In the genomic region with DNA sequence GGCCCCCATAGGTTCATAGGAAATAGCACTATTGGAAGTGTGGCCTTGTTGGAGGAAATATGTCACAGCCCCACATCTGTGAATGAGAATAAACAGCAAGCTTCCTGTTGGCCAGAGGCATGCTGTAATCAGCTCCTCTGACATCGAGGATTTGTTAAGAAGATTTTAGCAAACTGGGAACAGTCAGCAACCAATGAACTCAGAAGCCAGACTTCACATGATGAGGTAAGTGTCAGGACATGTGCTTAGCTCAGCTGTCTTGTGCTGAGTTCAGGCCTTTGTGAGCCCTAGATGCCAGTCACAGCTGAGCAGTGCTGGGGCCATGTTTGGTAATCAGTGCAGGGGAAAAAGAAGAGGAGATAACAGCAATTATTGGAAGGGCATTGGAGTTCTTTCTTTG, we compare ENCODE assay signal across 15 mouse cellular contexts.
DNase-seq lines count a peak whose midpoint lies in the region; ATAC-seq and TF ChIP-seq lines count a peak whose summit lies in the region.
"Had no signal": no experiment of that assay in that cellular context is flagged by ENCODE, and none has a peak within 500 bp of the region (broad histone marks: within the 10 kb centered on the region; RNA-seq: fewer than 3 reads in every experiment).

No protein-coding gene starts in this region.

- H3K4me1 ChIP-seq in cortical plate, adult 2 months (ENCODE audit: control insufficient read depth, insufficient read depth, low read length) = peaks cover 19% of the 10 kb centered on the region
- H3K4me1 ChIP-seq in heart, embryonic 15.5 days (replicated peaks) = peaks cover 34% of the 10 kb centered on the region
- H3K4me1 ChIP-seq: stomach, embryonic 15.5 days had no signal

- no peak overlapping the region for H3K4me2 ChIP-seq in heart, embryonic 15.5 days
- H3K4me2 ChIP-seq: hindbrain, embryonic 12.5 days; stomach, embryonic 15.5 days had no signal

- DNase-seq in heart, adult 11 months = peak; percentile 95
- DNase-seq in heart, postnatal 36 days = no peak
- DNase-seq in 3T3-L1 (ENCODE audit: low read depth, low spot score) = peak; percentile 49
- DNase-seq in gastrocnemius, postnatal 14 days = no peak
- no peak for DNase-seq in layer of hippocampus, postnatal 25 days (ENCODE audit: extremely low spot score in 1 of 2, low spot score in 1 of 2)
- DNase-seq: cerebellum, postnatal 36 days; gastrocnemius, adult 2 months; kidney, adult 9 months; midbrain, embryonic 14.5 days; thymus, postnatal 14 days had no signal

- no peak overlapping the region for H3K9ac ChIP-seq in heart, embryonic 15.5 days
- H3K9ac ChIP-seq: hindbrain, embryonic 12.5 days; stomach, embryonic 15.5 days had no signal

- intact Hi-C loops in heart, postnatal 36 days (cut with DNase I) = no loop called here
- intact Hi-C loops in gastrocnemius, postnatal 14 days (cut with DNase I; ENCODE audit: low total_unique reads) = no loop called here

- 5% methylated on average over 1 of the region's 1 CpGs for WGBS in heart, embryonic 15.5 days

- H3K27me3 ChIP-seq in heart, embryonic 15.5 days = no peaks in the 10 kb centered on the region
- H3K27me3 ChIP-seq: hindbrain, embryonic 12.5 days; stomach, embryonic 15.5 days had no signal

- H3K4me3 ChIP-seq in cortical plate, adult 2 months (ENCODE audit: insufficient read depth, low read length) = no peak overlapping the region
- H3K4me3 ChIP-seq in heart, embryonic 15.5 days = no peak overlapping the region
- H3K4me3 ChIP-seq: gastrocnemius, adult 2 months; hindbrain, embryonic 12.5 days; stomach, embryonic 15.5 days had no signal

- H3K36me3 ChIP-seq in heart, embryonic 15.5 days = no peaks in the 10 kb centered on the region
- H3K36me3 ChIP-seq: stomach, embryonic 15.5 days had no signal

- peak; percentile 81 for ATAC-seq in heart, embryonic 15.5 days (replicated peaks; ENCODE audit: insufficient number of reproducible peaks, insufficient read depth, low FRiP score, low read depth)
- ATAC-seq in cerebellum, adult (ENCODE audit: insufficient number of reproducible peaks, low FRiP score, low TSS enrichment) = no peak

- no peaks in the 10 kb centered on the region for H3K9me3 ChIP-seq in heart, embryonic 15.5 days (replicated peaks)
- H3K9me3 ChIP-seq: hindbrain, embryonic 12.5 days; stomach, embryonic 15.5 days had no signal

- TF ChIP-seq CTCF in cortical plate, adult 2 months (IDR thresholded peaks at IDR 0.05; ENCODE audit: extremely low read depth, insufficient read depth, low read length) = no peak

- H3K27ac ChIP-seq in cortical plate, adult 2 months (ENCODE audit: insufficient read depth, low read length) = 0 out of 2 replicates have a peak overlapping the region, but pooled peaks have one; percentile 12
- peak overlapping the region; percentile 65 for H3K27ac ChIP-seq in heart, embryonic 15.5 days
- H3K27ac ChIP-seq: gastrocnemius, adult 2 months; hindbrain, embryonic 12.5 days; stomach, embryonic 15.5 days had no signal

- no peak for TF ChIP-seq POLR2A in cortical plate, adult 2 months (IDR thresholded peaks at IDR 0.05; ENCODE audit: extremely low read depth, insufficient read depth, low read length)

Comparison
In these comparisons a context has a peak if more than half of its experiments do, and no peak if none do; other contexts are left out.
1. DNase-seq: peak in heart, adult 11 months (single experiment) and 3T3-L1 (single experiment); none in heart, postnatal 36 days (0 of 2), gastrocnemius, postnatal 14 days (single experiment) and layer of hippocampus, postnatal 25 days (0 of 2).